Comparison of ENCODE assay signal across 15 mouse cellular contexts in the genomic region with DNA sequence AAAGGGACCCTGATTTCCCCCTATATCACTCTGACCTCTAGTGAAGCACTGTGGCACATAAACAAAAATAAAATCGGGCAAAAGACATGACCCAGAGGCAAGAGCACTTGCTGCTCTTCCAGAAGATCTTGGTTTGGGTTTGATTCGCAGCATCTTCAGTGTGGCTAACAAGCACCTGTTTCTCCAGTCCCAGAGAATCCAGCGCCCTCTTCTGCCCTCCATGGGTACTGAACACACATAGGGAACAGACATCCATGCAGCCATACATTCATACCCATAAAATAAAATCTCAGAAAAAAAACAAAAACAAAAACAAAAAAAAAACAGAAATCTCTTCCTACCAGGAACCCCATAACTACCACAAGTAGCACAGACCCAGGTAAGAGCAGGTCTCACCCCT. TPM values are rescaled to one million over a fixed set of nuclear protein-coding genes. Genes with fewer than 3 reads are reported as not detected.
A peak's percentile ranks its signal among the peaks of the same experiment; 100 is the strongest.
DNase-seq lines count a peak whose midpoint lies in the region; TF ChIP-seq lines count a peak whose summit lies in the region.
"Had no signal": no experiment of that assay in that cellular context is flagged by ENCODE, and none has a peak within 500 bp of the region (broad histone marks: within the 10 kb centered on the region; RNA-seq: fewer than 3 reads in every experiment).

No protein-coding gene starts in this region.

- H3K9me3 ChIP-seq in embryonic facial prominence, embryonic 10.5 days: no peaks in the 10 kb centered on the region
- H3K9me3 ChIP-seq: forebrain, embryonic 15.5 days had no signal

- intact Hi-C loops in left cerebral cortex, adult 2 months (cut with DNase I): no loop called here

- H3K4me1 ChIP-seq in thymus, adult 2 months (replicated peaks; ENCODE audit: control insufficient read depth, insufficient read depth, low read length): peaks cover 12% of the 10 kb centered on the region
- peaks cover 42% of the 10 kb centered on the region for H3K4me1 ChIP-seq in embryonic facial prominence, embryonic 10.5 days

- no peaks in the 10 kb centered on the region for H3K36me3 ChIP-seq in thymus, adult 2 months (ENCODE audit: control insufficient read depth, insufficient read depth, low read length)
- H3K36me3 ChIP-seq in embryonic facial prominence, embryonic 10.5 days (replicated peaks): no peaks in the 10 kb centered on the region
- H3K36me3 ChIP-seq: forebrain, embryonic 15.5 days had no signal

- H3K27ac ChIP-seq in thymus, adult 2 months (ENCODE audit: control insufficient read depth, insufficient read depth, low read length): no peak overlapping the region
- no peak overlapping the region for H3K27ac ChIP-seq in left cerebral cortex, adult 2 months
- H3K27ac ChIP-seq in embryonic facial prominence, embryonic 10.5 days (replicated peaks): no peak overlapping the region
- H3K27ac ChIP-seq: forebrain, embryonic 15.5 days had no signal

- H3K27me3 ChIP-seq in thymus, adult 2 months (ENCODE audit: control insufficient read depth, insufficient read depth, low read length): no peaks in the 10 kb centered on the region
- peaks cover 9% of the 10 kb centered on the region for H3K27me3 ChIP-seq in embryonic facial prominence, embryonic 10.5 days (replicated peaks; ENCODE audit: low read depth, poor library complexity, severe bottlenecking)
- H3K27me3 ChIP-seq: forebrain, embryonic 15.5 days had no signal

- peak; percentile 42 for DNase-seq in kidney, adult 18-20 months
- DNase-seq in kidney, postnatal 14 days: no peak
- peak; percentile 34 for DNase-seq in thymus, postnatal 25 days
- DNase-seq in thymus, adult 2 months: no peak
- DNase-seq in brain, embryonic 14.5 days (ENCODE audit: low read depth): no peak
- no peak for DNase-seq in left cerebral cortex, adult 2 months (ENCODE audit: extremely low spot score in 1 of 2, low spot score in 2 of 2)
- no peak for DNase-seq in embryonic facial prominence, embryonic 10.5 days (ENCODE audit: low spot score)
- DNase-seq: adrenal gland, postnatal 14 days; cerebellum, adult 9-10 months; heart, postnatal 36 days had no signal

- TF ChIP-seq POLR2A in thymus, adult 2 months (IDR thresholded peaks at IDR 0.05; ENCODE audit: control insufficient read depth, extremely low read depth, insufficient read depth, low read length, poor library complexity): no peak
- TF ChIP-seq POLR2A in brain, embryonic 14.5 days (IDR thresholded peaks at IDR 0.05; ENCODE audit: borderline replicate concordance, extremely low read depth, insufficient read depth, insufficient read length, poor library complexity, severe bottlenecking): no peak

- no peak for TF ChIP-seq CTCF in thymus, adult 2 months (IDR thresholded peaks at IDR 0.05; ENCODE audit: borderline replicate concordance, control insufficient read depth, extremely low read depth, insufficient read depth, low read length, poor library complexity)
- peak; percentile 26; the same call in 1 of the 2 replicates for TF ChIP-seq CTCF in brain, embryonic 14.5 days (IDR thresholded peaks at IDR 0.05; ENCODE audit: borderline replicate concordance, extremely low read depth, insufficient read depth, insufficient read length)
- no peak; the same call in 1 of the 2 replicates for TF ChIP-seq CTCF in left cerebral cortex, adult 2 months (IDR thresholded peaks at IDR 0.05)

- no peak overlapping the region for H3K4me3 ChIP-seq in thymus, adult 2 months (ENCODE audit: control insufficient read depth, insufficient read depth, low read length)
- no peak overlapping the region for H3K4me3 ChIP-seq in left cerebral cortex, adult 2 months
- H3K4me3 ChIP-seq in embryonic facial prominence, embryonic 10.5 days: no peak overlapping the region
- H3K4me3 ChIP-seq: forebrain, embryonic 15.5 days had no signal

- 56% methylated on average over 3 of the region's 3 CpGs for WGBS in thymus, adult 2 months
- 45% methylated on average over 3 of the region's 3 CpGs for whole genome bisulfite sequencing in embryonic facial prominence, embryonic 10.5 days

RNA-seq across cellular contexts. Expression of a gene that starts 2.8 kb away (rescaled TPM):
- 60.1 and 68.6 TPM in 2 replicates for polyA plus RNA-seq in thymus, adult 2 months (2012; rRNA removed)
- 13.2 and 18.9 TPM in 2 replicates for polyA plus RNA-seq in brain, embryonic 14.5 days (2012; rRNA removed)
- total RNA-seq in left cerebral cortex, adult 2 months (2021): 1 to 10 TPM; 4.5 to 4.7 TPM
- 13.5 and 14.3 TPM in 2 replicates for polyA plus RNA-seq in embryonic facial prominence, embryonic 10.5 days (2016; fragmentation: Nextera tagmentation; extraction: Ambion mirVana)

RNA-seq across cellular contexts. Expression of a gene that starts 11.7 kb away (rescaled TPM):
- polyA plus RNA-seq in thymus, adult 2 months (2012; rRNA removed): 0.43 and 0.81 TPM in 2 replicates
- 0.78 and 7.3 TPM in 2 replicates for polyA plus RNA-seq in brain, embryonic 14.5 days (2012; rRNA removed)
- total RNA-seq in left cerebral cortex, adult 2 months (2021): not detected
- 2.9 and 3.8 TPM in 2 replicates for polyA plus RNA-seq in embryonic facial prominence, embryonic 10.5 days (2016; fragmentation: Nextera tagmentation; extraction: Ambion mirVana)
- total RNA-seq: layer of hippocampus, postnatal 10 days had no signal

RNA-seq across cellular contexts. Expression of a gene that starts 17.3 kb away (rescaled TPM):
- polyA plus RNA-seq in thymus, adult 2 months (2012; rRNA removed): not detected in 2 replicates
- not detected in 2 replicates for polyA plus RNA-seq in brain, embryonic 14.5 days (2012; rRNA removed)
- not detected for total RNA-seq in left cerebral cortex, adult 2 months (2021)
- polyA plus RNA-seq in embryonic facial prominence, embryonic 10.5 days (2016; fragmentation: Nextera tagmentation; extraction: Ambion mirVana): 0.52 TPM in 1 of 2 replicates, not detected in the other
- total RNA-seq: adrenal gland, postnatal 14 days; gastrocnemius, postnatal 4 days; layer of hippocampus, postnatal 10 days had no signal
- polyA plus RNA-seq: embryonic facial prominence, embryonic 14.5 days; forebrain, embryonic 15.5 days; limb, embryonic 14.5 days had no signal

RNA-seq across cellular contexts. Expression of a gene that starts 17.4 kb away (rescaled TPM):
- 207 and 296 TPM in 2 replicates for polyA plus RNA-seq in thymus, adult 2 months (2012; rRNA removed)
- 153 and 201 TPM in 2 replicates for polyA plus RNA-seq in brain, embryonic 14.5 days (2012; rRNA removed)
- total RNA-seq in left cerebral cortex, adult 2 months (2021): 10 to 100 TPM; 10.8 to 17.7 TPM
- 602 and 668 TPM in 2 replicates for polyA plus RNA-seq in embryonic facial prominence, embryonic 10.5 days (2016; fragmentation: Nextera tagmentation; extraction: Ambion mirVana)

RNA-seq across cellular contexts. Expression of a gene that starts 17.7 kb away (rescaled TPM):
- polyA plus RNA-seq in thymus, adult 2 months (2012; rRNA removed): 0.32 and 0.71 TPM in 2 replicates
- polyA plus RNA-seq in brain, embryonic 14.5 days (2012; rRNA removed): 0.18 and 0.21 TPM in 2 replicates
- 1 to 10 TPM in 1 of 2 experiments, under 1 TPM in 1; 0.68 to 1.2 TPM for total RNA-seq in left cerebral cortex, adult 2 months (2021)
- polyA plus RNA-seq in embryonic facial prominence, embryonic 10.5 days (2016; fragmentation: Nextera tagmentation; extraction: Ambion mirVana): 0.19 TPM in 1 of 2 replicates, not detected in the other
- total RNA-seq: heart, postnatal 36 days had no signal

Comparison
In these comparisons a context has a peak if more than half of its experiments do, and no peak if none do; other contexts are left out.
1. DNase-seq: peak in kidney, adult 18-20 months (single experiment) and thymus, postnatal 25 days (single experiment); none in kidney, postnatal 14 days (single experiment), thymus, adult 2 months (single experiment), brain, embryonic 14.5 days (single experiment), left cerebral cortex, adult 2 months (0 of 2) and embryonic facial prominence, embryonic 10.5 days (single experiment).